Mouse (Mus musculus) neural tube, embryonic 11.5 days (tissue): Measurements from ENCODE around the gene Fam131b. TPM values are rescaled to one million over a fixed set of nuclear protein-coding genes. Genes with fewer than 3 reads are reported as not detected.

Experiments
- ATAC-seq: fragments of 200-750 bp; cut with Nextera tagmentation; 2 replicates; pipeline ENCODE4 v1.8.0; 2017; ENCODE audit warnings: moderate number of reproducible peaks, mild to moderate bottlenecking, moderate TSS enrichment, moderate library complexity; ENCODE audit not compliant: insufficient read depth, low FRiP score, low TSS enrichment
- DNase-seq: peaks from one replicate; pipeline ENCODE4 v3.0.0-alpha.2; 2015; ENCODE audit warnings: low spot score
- H3K27ac ChIP-seq: fragments of 300-500 bp; sonication (generic); 2 replicates; pipeline ENCODE4 v1.5.1; 2014; ENCODE audit warnings: low read depth, mild to moderate bottlenecking, low read length
- H3K27me3 ChIP-seq: fragments of 300-500 bp; sonication (generic); 2 replicates; pipeline ENCODE4 v1.6.1; 2014; ENCODE audit warnings: mild to moderate bottlenecking, low read length, mixed read lengths; ENCODE audit not compliant: control insufficient read depth, insufficient read depth
- H3K36me3 ChIP-seq: fragments of 300-500 bp; sonication (generic); 2 replicates; pipeline ENCODE4 v1.6.1; 2014; ENCODE audit warnings: mild to moderate bottlenecking, low read length, moderate library complexity, mixed read lengths; ENCODE audit not compliant: control insufficient read depth, insufficient read depth
- H3K4me1 ChIP-seq: fragments of 300-500 bp; sonication (generic); 2 replicates; pipeline ENCODE4 v1.6.1; 2014; ENCODE audit warnings: low read length, mixed read lengths; ENCODE audit not compliant: control insufficient read depth, insufficient read depth
- H3K4me2 ChIP-seq: fragments of 300-500 bp; sonication (generic); 2 replicates; pipeline ENCODE4 v1.6.1; 2014; ENCODE audit warnings: low read depth, mild to moderate bottlenecking, moderate library complexity
- H3K4me3 ChIP-seq: fragments of 300-500 bp; sonication (generic); 2 replicates; pipeline ENCODE4 v1.5.1; 2014; ENCODE audit warnings: low read depth, low read length
- H3K9ac ChIP-seq: fragments of 300-500 bp; sonication (generic); 2 replicates; pipeline ENCODE4 v1.6.1; 2014; ENCODE audit warnings: mild to moderate bottlenecking, low read length
- H3K9me3 ChIP-seq: fragments of 300-500 bp; sonication (generic); 2 replicates; pipeline ENCODE4 v1.6.1; 2016; ENCODE audit warnings: low read length; ENCODE audit not compliant: control insufficient read depth
- WGBS: fragments of 180-500 bp; shearing (Covaris S2); extraction: QIAGEN DNeasy Blood & Tissue Kit; methylation state at CpG from one replicate; pipeline ENCODE4 v1.1.7; 2014; 5-methylcytosine and 5-hydroxymethylcytosine counted together
- polyA plus RNA-seq: library from polyadenylated mRNA; unstranded; fragments of >200 nt; fragmentation: Nextera tagmentation; extraction: Ambion mirVana; gene quantifications from 2 replicates; pipeline ENCODE4 v1.2.1, GENCODE M21; 2014

The Fam131b gene
- polyA plus RNA-seq, 1 experiment from 2014 or later, result 3.4 TPM

- Histone ChIP-seq H3K4me3 (no peak overlapping the region), H3K9me3 (no peaks in the 10 kb centered on the region), H3K27me3 (no peaks in the 10 kb centered on the region), H3K4me2 (no peak overlapping the region), H3K9ac (no peak overlapping the region), H3K36me3 (peaks cover 6% of the 10 kb centered on the region), H3K4me1 (peaks cover 9% of the 10 kb centered on the region), H3K27ac (no peak overlapping the region)
- no peak for ATAC-seq
- WGBS, result 97% methylated on average over 1 of the region's 1 CpGs
- no peak for DNase-seq
These were observed 28.0 kb upstream of the Fam131b start for GRCm38 (mm10) chr6:42352486-42352846.

- Histone ChIP-seq H3K9ac (no peak overlapping the region), H3K27me3 (no peaks in the 10 kb centered on the region), H3K27ac (no peak overlapping the region), H3K4me1 (peaks cover 9% of the 10 kb centered on the region), H3K9me3 (no peaks in the 10 kb centered on the region), H3K4me2 (no peak overlapping the region), H3K4me3 (no peak overlapping the region), H3K36me3 (peaks cover 6% of the 10 kb centered on the region)
- DNase-seq, result no peak
- WGBS, result 92% methylated on average over 7 of the region's 7 CpGs
- ATAC-seq, result no peak
These were observed 27.5 kb upstream of the Fam131b start for GRCm38 (mm10) chr6:42351776-42352485.

GRCm38 (mm10) chr6:42350968-42351775, 26.7 kb upstream of the Fam131b start:
- DNase-seq (no peak), ATAC-seq (no peak; the same call in 1 of the 2 replicates)
- H3K36me3 ChIP-seq, result peaks cover 6% of the 10 kb centered on the region; the same call in 1 of the 2 replicates
- peak overlapping the region; percentile 63 for H3K4me2 ChIP-seq
- peak overlapping the region; percentile 88 for H3K9ac ChIP-seq
- H3K27ac ChIP-seq, result no peak overlapping the region
- 42% methylated on average over 13 of the region's 13 CpGs for WGBS
- H3K9me3 ChIP-seq, result no peaks in the 10 kb centered on the region
- H3K27me3 ChIP-seq, result no peaks in the 10 kb centered on the region
- peak overlapping the region; percentile 84 for H3K4me3 ChIP-seq
- H3K4me1 ChIP-seq, result peaks cover 9% of the 10 kb centered on the region

GRCm38 (mm10) chr6:42350021-42350967, 25.9 kb upstream of the Fam131b start:
- Histone ChIP-seq H3K4me2 (peak overlapping the region; percentile 63), H3K27me3 (no peaks in the 10 kb centered on the region), H3K36me3 (no peaks in the 10 kb centered on the region), H3K27ac (peak overlapping the region; percentile 88), H3K4me3 (peak overlapping the region; percentile 84), H3K9me3 (no peaks in the 10 kb centered on the region), H3K9ac (peak overlapping the region; percentile 88), H3K4me1 (peaks cover 9% of the 10 kb centered on the region)
- ATAC-seq, result peak; percentile 69
- peak; percentile 79 for DNase-seq
- whole genome bisulfite sequencing, result under 1% methylated on average over 60 of the region's 72 CpGs

- Histone ChIP-seq H3K9me3 (no peaks in the 10 kb centered on the region), H3K9ac (peak within 1 kb of the TSS; percentile 88), H3K27ac (peak within 1 kb of the TSS; percentile 88), H3K4me1 (peaks cover 9% of the 10 kb centered on the region), H3K36me3 (no peaks in the 10 kb centered on the region), H3K4me2 (peak within 1 kb of the TSS; percentile 63), H3K27me3 (no peaks in the 10 kb centered on the region), H3K4me3 (peak within 1 kb of the TSS; percentile 84)
- DNase-seq, result peak; percentile 89
- 0% methylated on average over 21 of the region's 36 CpGs for WGBS
- ATAC-seq, result peak; percentile 93
These were observed 25.1 kb upstream of the Fam131b start, which contains the start of gene Zyx for GRCm38 (mm10) chr6:42349426-42350020. Gene Zyx, plus strand, starts transcription at chr6:42349630.

GRCm38 (mm10) chr6:42349006-42349425, 24.6 kb upstream of the Fam131b start:
- WGBS, result under 1% methylated on average over 11 of the region's 11 CpGs
- peak overlapping the region; percentile 84 for H3K4me3 ChIP-seq

GRCm38 (mm10) chr6:42348281-42349005, 24.0 kb upstream of the Fam131b start:
- Histone ChIP-seq H3K36me3 (no peaks in the 10 kb centered on the region), H3K9ac (no peak overlapping the region), H3K27ac (no peak overlapping the region), H3K9me3 (no peaks in the 10 kb centered on the region), H3K4me3 (no peak overlapping the region), H3K27me3 (no peaks in the 10 kb centered on the region), H3K4me1 (peaks cover 9% of the 10 kb centered on the region), H3K4me2 (peak overlapping the region; percentile 63; the same call in 1 of the 2 replicates)
- ATAC-seq (no peak), DNase-seq (no peak)
- WGBS, result 38% methylated on average over 12 of the region's 12 CpGs

More at GRCm38 (mm10) chr6:42349006-42349425, 24.6 kb upstream of the Fam131b start:
- peak overlapping the region; percentile 88 for H3K27ac ChIP-seq
- H3K4me1 ChIP-seq, result peaks cover 9% of the 10 kb centered on the region
- peak overlapping the region; percentile 63 for H3K4me2 ChIP-seq
- no peaks in the 10 kb centered on the region for H3K9me3 ChIP-seq
- no peaks in the 10 kb centered on the region for H3K36me3 ChIP-seq
- DNase-seq (peak; percentile 82), ATAC-seq (peak; percentile 51)
- peak overlapping the region; percentile 88 for H3K9ac ChIP-seq
- H3K27me3 ChIP-seq, result no peaks in the 10 kb centered on the region
